Mouse (Mus musculus) CH12.LX (cell line): ENCODE results near the gene Btbd1.

Experiments
- CTCF ChIP-seq, 2 experiments: IDR thresholded peaks in 1 of 2; conservative IDR thresholded peaks in 1 of 2; 2 replicates each; pipeline ENCODE4 v1.5.1; 2011 to 2012; ENCODE audit warnings: low read depth in 2 of 2, low read length in 2 of 2, improper control_type of control experiment in 1 of 2, inconsistent platforms in 1 of 2, mild to moderate bottlenecking in 1 of 2, moderate library complexity in 1 of 2
- EP300 ChIP-seq: IDR thresholded peaks from 2 replicates; pipeline ENCODE4 v1.6.1; 2011; ENCODE audit warnings: low read length, improper control_type of control experiment
- POLR2A ChIP-seq: IDR thresholded peaks from 2 replicates; pipeline ENCODE4 v1.6.1; 2011; ENCODE audit warnings: low read depth, mild to moderate bottlenecking, improper control_type of control experiment, low read length
- TCF12 ChIP-seq: IDR thresholded peaks from 2 replicates; pipeline ENCODE4 v1.6.1; 2014; ENCODE audit warnings: low read depth, mild to moderate bottlenecking, inconsistent platforms, low read length, improper control_type of control experiment
- ZMIZ1 ChIP-seq: IDR thresholded peaks from 2 replicates; pipeline ENCODE4 v1.6.1; 2012; ENCODE audit warnings: low read depth, mild to moderate bottlenecking, inconsistent platforms, low read length, improper control_type of control experiment
- ZNF384 ChIP-seq: IDR thresholded peaks from 2 replicates; pipeline ENCODE4 v1.6.1; 2012; ENCODE audit warnings: low read depth, low read length, improper control_type of control experiment, inconsistent platforms

- no peak for TF ChIP-seq TCF12
- TF ChIP-seq ZMIZ1 = no peak
- TF ChIP-seq CTCF (conservative IDR thresholded peaks at IDR 0.05 in 1 of 2, IDR thresholded peaks at IDR 0.05 in 1 of 2; ENCODE audit: low read depth in 2 of 2, low read length in 2 of 2) = no peak
- no peak for TF ChIP-seq EP300
- TF ChIP-seq POLR2A = no peak
- no peak for TF ChIP-seq ZNF384
Measured at GRCm38 (mm10) chr7:81772786-81773539, 56.3 kb downstream of the Btbd1 start.
